Mouse (Mus musculus) kidney, embryonic 15.5 days (tissue): ENCODE measurements around the gene Cyp2d40. TPM values are rescaled to one million over a fixed set of nuclear protein-coding genes. Genes with fewer than 3 reads are reported as not detected.

Experiments used
- ATAC-seq: fragments of 200-750 bp; cut with Nextera tagmentation; replicated peaks from 2 replicates; pipeline ENCODE4 v1.8.0; 2017; ENCODE audit warnings: moderate TSS enrichment; ENCODE audit not compliant: low FRiP score
- H3K27ac ChIP-seq: fragments of 300-500 bp; sonication (generic); 2 replicates; pipeline ENCODE4 v1.5.1; 2015; ENCODE audit warnings: mild to moderate bottlenecking, inconsistent platforms
- H3K27me3 ChIP-seq: fragments of 300-500 bp; sonication (generic); 2 replicates; pipeline ENCODE4 v1.6.1; 2015; ENCODE audit warnings: inconsistent platforms
- H3K36me3 ChIP-seq: fragments of 300-500 bp; sonication (generic); 2 replicates; pipeline ENCODE4 v1.6.1; 2015; ENCODE audit warnings: inconsistent platforms
- H3K4me1 ChIP-seq: fragments of 300-500 bp; sonication (generic); 2 replicates; pipeline ENCODE4 v1.6.1; 2015; ENCODE audit warnings: inconsistent platforms
- H3K4me2 ChIP-seq: fragments of 300-500 bp; sonication (generic); 2 replicates; pipeline ENCODE4 v1.6.1; 2015; ENCODE audit warnings: moderate library complexity, mild to moderate bottlenecking, inconsistent platforms
- H3K4me3 ChIP-seq: fragments of 300-500 bp; sonication (generic); replicated peaks from 2 replicates; pipeline ENCODE4 v1.5.1; 2015; ENCODE audit warnings: mild to moderate bottlenecking, inconsistent platforms
- H3K9ac ChIP-seq: fragments of 300-500 bp; sonication (generic); 2 replicates; pipeline ENCODE4 v1.6.1; 2015; ENCODE audit warnings: mild to moderate bottlenecking, inconsistent platforms
- H3K9me3 ChIP-seq: fragments of 300-500 bp; sonication (generic); replicated peaks from 2 replicates; pipeline ENCODE4 v1.6.1; 2016; ENCODE audit warnings: inconsistent platforms
- WGBS: fragments of 180-500 bp; shearing (Covaris S2); methylation state at CpG from one replicate; pipeline ENCODE4 v1.1.7; 2015; ENCODE audit warnings: mixed read lengths; 5-methylcytosine and 5-hydroxymethylcytosine counted together
- polyA plus RNA-seq: library from polyadenylated mRNA; unstranded; fragments of >200 nt; fragmentation: Nextera tagmentation; extraction: Ambion mirVana; gene quantifications from 2 replicates; pipeline ENCODE4 v1.2.1, GENCODE M21; 2015

Cyp2d40 gene
- polyA plus RNA-seq, result not detected in 2 replicates

DNA sequence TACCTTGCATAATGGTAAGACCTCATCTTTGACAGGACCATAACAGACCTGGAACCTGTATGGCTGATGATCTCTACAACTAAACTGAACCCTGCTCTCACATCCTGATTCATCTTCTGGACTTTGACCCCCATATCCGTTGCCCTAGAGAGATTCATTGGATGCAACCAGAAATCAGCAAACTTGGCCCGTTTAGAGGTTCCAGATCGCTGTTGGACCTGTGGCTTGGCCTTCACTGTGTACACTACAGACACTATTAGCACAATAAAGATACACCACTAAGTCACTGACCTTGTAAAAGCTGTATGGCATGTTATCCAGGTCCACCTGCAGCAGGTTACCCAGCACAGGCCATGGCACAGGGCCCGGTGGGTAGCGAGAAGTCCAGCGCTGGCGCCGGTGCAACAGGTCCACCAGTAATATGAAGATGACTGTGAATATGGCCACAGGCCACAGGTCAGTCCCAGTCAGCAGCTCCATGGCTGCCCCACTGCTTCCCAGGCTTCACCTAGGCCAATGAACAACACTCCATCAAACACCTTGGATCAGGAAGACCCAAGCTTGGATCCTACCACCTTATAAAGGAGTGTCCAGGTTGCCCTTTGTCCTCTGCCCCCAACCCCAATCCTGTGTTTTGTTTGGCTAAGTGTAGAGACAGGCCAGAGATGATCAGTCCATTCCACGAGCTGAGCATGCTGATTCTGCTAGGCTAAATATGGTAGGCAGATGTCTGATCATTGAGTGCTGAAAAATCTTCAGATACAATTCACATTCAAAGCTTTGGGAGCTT lies at the start of gene Cyp2d40:
Cyp2d40 (minus strand) TSS at position 553 of the 790 bp plus-strand sequence.
- Histone ChIP-seq H3K27me3 (no peaks in the 10 kb centered on the region), H3K4me2 (no peak within 1 kb of the TSS), H3K9me3 (no peaks in the 10 kb centered on the region), H3K9ac (no peak within 1 kb of the TSS), H3K4me1 (no peaks in the 10 kb centered on the region), H3K36me3 (no peaks in the 10 kb centered on the region), H3K4me3 (no peak within 1 kb of the TSS), H3K27ac (no peak within 1 kb of the TSS)
- no peak for ATAC-seq
- 91% methylated on average over 9 of the region's 9 CpGs for WGBS

DNA sequence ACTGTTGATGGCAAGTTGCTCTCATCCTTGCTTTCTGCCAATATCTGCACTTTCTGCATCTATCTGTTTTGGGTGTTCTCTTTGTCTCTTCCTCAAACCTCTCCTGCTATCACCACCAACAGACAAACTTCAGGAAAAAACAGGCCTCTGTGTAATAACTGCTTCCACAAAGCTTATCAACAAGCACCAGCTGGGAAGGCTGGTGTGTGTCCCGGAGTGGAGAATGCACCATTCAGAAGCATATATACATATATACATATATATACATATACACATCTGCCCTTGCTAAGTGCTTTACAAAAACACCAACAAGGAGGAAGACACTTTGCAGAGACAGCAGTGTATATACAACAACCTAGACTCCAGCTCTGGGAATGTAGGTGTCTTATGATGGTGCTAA lies 46.6 kb upstream of the Cyp2d40 start:
- H3K36me3 ChIP-seq, result peaks cover 52% of the 10 kb centered on the region
- no peak overlapping the region for H3K4me3 ChIP-seq
- H3K9ac ChIP-seq, result no peak overlapping the region
- H3K4me2 ChIP-seq, result no peak overlapping the region
- H3K27ac ChIP-seq, result no peak overlapping the region
- H3K9me3 ChIP-seq, result no peaks in the 10 kb centered on the region
- H3K27me3 ChIP-seq, result no peaks in the 10 kb centered on the region
- 97% methylated on average over 1 of the region's 1 CpGs for WGBS
- no peak for ATAC-seq
- no peaks in the 10 kb centered on the region for H3K4me1 ChIP-seq

GRCm38 (mm10) chr15:82809511-82809910 lies 45.5 kb upstream of the Cyp2d40 start:
- 81% methylated on average over 6 of the region's 6 CpGs for WGBS
- ATAC-seq, result no peak
- Histone ChIP-seq H3K9me3 (no peaks in the 10 kb centered on the region), H3K4me3 (no peak overlapping the region), H3K27me3 (no peaks in the 10 kb centered on the region), H3K27ac (no peak overlapping the region), H3K9ac (no peak overlapping the region), H3K36me3 (peaks cover 44% of the 10 kb centered on the region), H3K4me1 (no peaks in the 10 kb centered on the region), H3K4me2 (no peak overlapping the region)

DNA sequence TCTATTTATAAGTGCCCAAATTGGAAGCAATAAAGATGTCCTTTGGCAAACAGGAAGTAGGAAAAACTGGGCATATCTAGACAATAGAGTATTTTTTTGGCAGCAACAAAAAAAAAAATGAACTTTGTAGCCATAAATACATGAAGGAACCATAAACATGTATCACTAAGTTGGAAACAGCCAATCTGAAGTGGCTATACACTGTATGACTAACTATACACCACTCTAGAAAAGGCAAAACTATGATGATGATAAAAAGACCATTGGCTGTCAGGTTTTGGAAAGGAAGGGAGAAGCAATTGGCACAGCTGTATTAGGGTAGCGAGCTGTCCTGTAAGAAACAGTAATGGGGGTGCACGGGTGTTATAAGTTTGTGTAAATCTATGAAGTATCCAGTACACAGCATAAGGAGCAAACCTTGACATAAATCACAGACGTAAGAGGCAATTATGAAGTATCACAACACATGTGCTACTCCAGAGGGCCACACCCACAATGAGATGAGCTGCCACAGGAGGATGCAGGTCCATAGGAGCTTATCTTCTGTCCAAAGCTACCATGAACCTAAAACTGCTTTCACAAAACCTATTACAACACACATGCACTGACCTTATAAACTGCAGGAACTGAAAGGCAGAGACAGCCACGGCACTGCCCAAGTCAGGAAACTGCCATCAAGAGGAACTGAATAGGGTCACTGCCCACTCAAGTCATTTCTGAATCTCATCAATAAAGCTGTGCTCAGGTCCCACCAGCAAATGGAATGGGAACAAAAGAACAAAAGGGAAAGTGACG lies 43.2 kb upstream of the Cyp2d40 start:
- H3K27ac ChIP-seq, result no peak overlapping the region
- WGBS, result 73% methylated on average over 5 of the region's 5 CpGs
- peaks cover 26% of the 10 kb centered on the region for H3K36me3 ChIP-seq

DNA sequence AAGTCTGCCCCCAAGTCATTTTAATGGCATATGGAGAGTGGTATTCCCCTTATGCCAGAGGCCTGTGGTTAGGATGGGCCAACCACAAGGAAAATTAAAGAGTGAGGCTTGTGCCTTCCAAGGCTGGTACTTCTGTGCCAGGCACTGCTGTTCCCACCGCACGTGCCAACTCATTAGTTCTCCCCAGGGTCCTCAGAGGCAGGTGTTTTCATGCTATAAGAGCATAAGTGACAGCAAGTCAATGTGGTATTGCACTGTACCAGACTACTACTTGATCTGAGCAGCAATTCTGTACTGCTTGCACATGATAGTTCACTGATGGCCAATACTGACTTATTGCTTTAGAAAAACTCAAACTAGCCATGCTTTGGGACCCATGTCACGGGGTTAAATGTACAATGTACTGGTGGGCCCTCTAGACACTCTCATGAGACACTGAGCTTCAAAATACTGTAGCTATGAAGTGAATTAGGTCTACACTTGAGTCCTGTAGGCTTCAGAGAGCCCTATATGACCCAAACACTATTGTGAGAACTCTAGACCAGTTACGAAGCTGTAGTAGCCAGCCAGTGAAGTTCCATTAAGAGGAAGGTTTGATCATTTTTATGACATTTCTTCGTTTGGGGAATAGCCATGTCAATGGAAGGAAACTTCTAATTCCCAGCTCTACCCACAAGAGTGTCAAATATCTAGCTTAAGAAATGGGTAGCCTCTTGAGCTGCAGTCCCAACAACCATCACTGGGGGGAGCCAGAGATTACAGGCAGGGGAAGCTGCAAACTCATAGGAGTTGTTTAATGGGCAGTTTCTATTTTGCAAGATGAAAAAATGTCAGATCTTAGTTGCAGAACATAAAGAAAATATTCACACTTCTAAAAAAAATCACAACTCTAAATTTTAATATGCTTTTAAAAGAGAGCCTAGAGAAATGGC lies 41.0 kb upstream of the Cyp2d40 start:
- Histone ChIP-seq H3K27ac (no peak overlapping the region), H3K9ac (no peak overlapping the region), H3K4me1 (no peaks in the 10 kb centered on the region), H3K4me3 (no peak overlapping the region), H3K4me2 (no peak overlapping the region), H3K9me3 (no peaks in the 10 kb centered on the region), H3K36me3 (peaks cover 5% of the 10 kb centered on the region; the same call in 1 of the 2 replicates), H3K27me3 (no peaks in the 10 kb centered on the region)
- WGBS, result 74% methylated on average over 5 of the region's 5 CpGs
- ATAC-seq, result no peak

More for the DNA sequence above, 43.2 kb upstream of the Cyp2d40 start:
- no peak for ATAC-seq
- Histone ChIP-seq H3K27me3 (no peaks in the 10 kb centered on the region), H3K4me2 (no peak overlapping the region), H3K4me1 (no peaks in the 10 kb centered on the region), H3K4me3 (no peak overlapping the region), H3K9ac (no peak overlapping the region), H3K9me3 (no peaks in the 10 kb centered on the region)

- no peak overlapping the region for H3K4me3 ChIP-seq
- no peak for ATAC-seq
- no peaks in the 10 kb centered on the region for H3K27me3 ChIP-seq
These were observed 32.0 kb upstream of the Cyp2d40 start for GRCm38 (mm10) chr15:82795936-82796440.

DNA sequence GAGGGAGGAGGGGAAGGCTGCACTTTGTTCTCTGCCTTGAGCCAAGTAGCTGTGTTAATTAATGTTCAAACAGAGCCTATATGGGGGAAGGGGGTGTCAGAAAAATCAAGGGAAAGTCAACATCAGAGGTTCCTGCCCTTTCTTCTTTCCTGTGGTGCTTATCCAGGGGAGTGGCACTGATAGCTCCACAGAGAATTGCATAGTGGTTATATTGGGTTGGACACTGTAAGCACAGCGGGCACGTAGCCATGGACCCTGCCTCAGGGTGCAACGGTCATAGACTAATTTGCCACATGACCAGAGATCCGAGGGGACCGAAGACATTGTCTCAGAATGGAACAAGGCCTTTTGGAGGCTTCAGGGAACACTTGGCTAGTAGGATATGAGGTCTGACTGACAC lies 30.3 kb upstream of the Cyp2d40 start, which contains the start of gene Cyp2d26:
Cyp2d26 (minus strand) TSS at position 18 of the 400 bp plus-strand sequence.
- Histone ChIP-seq H3K4me2 (no peak within 1 kb of the TSS), H3K27ac (0 out of 2 replicates have a peak within 1 kb of the TSS, but pooled peaks have one; percentile 4), H3K9me3 (no peaks in the 10 kb centered on the region), H3K27me3 (no peaks in the 10 kb centered on the region), H3K4me3 (no peak within 1 kb of the TSS), H3K4me1 (no peaks in the 10 kb centered on the region), H3K36me3 (no peaks in the 10 kb centered on the region), H3K9ac (no peak within 1 kb of the TSS)
- WGBS, result 85% methylated on average over 5 of the region's 5 CpGs
- no peak for ATAC-seq

More at GRCm38 (mm10) chr15:82795936-82796440, 32.0 kb upstream of the Cyp2d40 start:
- Histone ChIP-seq H3K4me1 (no peaks in the 10 kb centered on the region), H3K9ac (no peak overlapping the region), H3K36me3 (no peaks in the 10 kb centered on the region), H3K9me3 (no peaks in the 10 kb centered on the region), H3K4me2 (no peak overlapping the region), H3K27ac (no peak overlapping the region)
- 76% methylated on average over 3 of the region's 3 CpGs for WGBS

DNA sequence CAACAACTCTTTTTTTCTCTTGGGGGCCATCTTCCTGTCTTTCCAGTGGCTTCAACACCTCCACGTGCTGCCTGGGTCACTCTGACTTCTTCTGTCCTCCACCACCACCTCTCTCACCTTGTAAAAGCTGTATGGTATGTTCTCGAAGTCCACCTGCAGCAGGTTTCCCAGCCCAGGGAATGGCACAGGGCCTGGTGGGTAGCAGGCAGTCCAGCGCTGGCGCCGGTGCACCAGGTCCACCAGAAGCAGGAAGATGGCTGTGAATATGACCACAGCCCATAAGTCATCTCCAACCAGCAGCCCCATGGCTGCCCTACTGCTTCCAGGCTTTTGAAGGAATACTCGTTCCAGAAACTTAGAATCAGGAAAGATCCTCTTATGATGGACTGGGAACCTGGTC lies 29.9 kb upstream of the Cyp2d40 start:
- 84% methylated on average over 6 of the region's 6 CpGs for WGBS
- Histone ChIP-seq H3K9ac (no peak overlapping the region), H3K4me1 (no peaks in the 10 kb centered on the region), H3K27ac (0 out of 2 replicates have a peak overlapping the region, but pooled peaks have one; percentile 4), H3K4me2 (no peak overlapping the region), H3K36me3 (no peaks in the 10 kb centered on the region), H3K9me3 (no peaks in the 10 kb centered on the region), H3K4me3 (no peak overlapping the region), H3K27me3 (no peaks in the 10 kb centered on the region)
- no peak for ATAC-seq

- no peaks in the 10 kb centered on the region for H3K36me3 ChIP-seq
- H3K4me1 ChIP-seq, result no peaks in the 10 kb centered on the region
- no peaks in the 10 kb centered on the region for H3K27me3 ChIP-seq
- no peak overlapping the region for H3K4me2 ChIP-seq
- H3K9me3 ChIP-seq, result no peaks in the 10 kb centered on the region
- H3K27ac ChIP-seq, result no peak overlapping the region
- no peak overlapping the region for H3K4me3 ChIP-seq
- no peak overlapping the region for H3K9ac ChIP-seq
- WGBS, result 50% methylated on average over 1 of the region's 1 CpGs
- ATAC-seq, result no peak
These were observed 29.5 kb upstream of the Cyp2d40 start for GRCm38 (mm10) chr15:82793454-82793853.

- Histone ChIP-seq H3K27me3 (no peaks in the 10 kb centered on the region), H3K4me1 (no peaks in the 10 kb centered on the region), H3K9me3 (no peaks in the 10 kb centered on the region), H3K27ac (no peak overlapping the region), H3K4me2 (no peak overlapping the region), H3K4me3 (no peak overlapping the region), H3K36me3 (no peaks in the 10 kb centered on the region), H3K9ac (no peak overlapping the region)
- no peak for ATAC-seq
- 90% methylated on average over 11 of the region's 11 CpGs for WGBS
These were observed 28.6 kb upstream of the Cyp2d40 start for GRCm38 (mm10) chr15:82792566-82792965.

- H3K27ac ChIP-seq, result no peak overlapping the region
- H3K4me1 ChIP-seq, result no peaks in the 10 kb centered on the region
- 88% methylated on average over 1 of the region's 1 CpGs for WGBS
- H3K27me3 ChIP-seq, result no peaks in the 10 kb centered on the region
- no peaks in the 10 kb centered on the region for H3K9me3 ChIP-seq
- ATAC-seq, result no peak
- no peak overlapping the region for H3K4me2 ChIP-seq
- no peak overlapping the region for H3K4me3 ChIP-seq
- no peak overlapping the region for H3K9ac ChIP-seq
- no peaks in the 10 kb centered on the region for H3K36me3 ChIP-seq
These were observed 20.6 kb upstream of the Cyp2d40 start for GRCm38 (mm10) chr15:82784581-82784980.
